Mouse (Mus musculus) forebrain, postnatal 0 days (tissue): ENCODE results near the gene Htt. TPM values are rescaled to one million over a fixed set of nuclear protein-coding genes. Genes with fewer than 3 reads are reported as not detected.
A peak's percentile ranks its signal among the peaks of the same experiment; 100 is the strongest.
"Not testable (repeated sequence)": the region's sequence is repeated elsewhere in the genome, so short reads cannot be mapped to it uniquely, and the experiment has no call there.

Experiments used
- ATAC-seq: fragments of 200-750 bp; cut with Nextera tagmentation; 2 replicates; pipeline ENCODE4 v1.8.0; 2017; ENCODE audit warnings: mild to moderate bottlenecking, moderate library complexity
- DNase-seq: peaks from one replicate; pipeline ENCODE4 v3.0.0-alpha.2; 2015
- H3K27ac ChIP-seq: fragments of 300-500 bp; sonication (generic); 2 replicates; pipeline ENCODE4 v1.5.1; 2014; ENCODE audit warnings: low read depth, mild to moderate bottlenecking, antibody characterized with exemption, low read length, moderate library complexity, mixed read lengths
- H3K27me3 ChIP-seq: fragments of 300-500 bp; sonication (generic); 2 replicates; pipeline ENCODE4 v1.6.1; 2014; ENCODE audit warnings: mild to moderate bottlenecking, low read length, mixed read lengths; ENCODE audit not compliant: insufficient read depth
- H3K36me3 ChIP-seq: fragments of 300-500 bp; sonication (generic); 2 replicates; pipeline ENCODE4 v1.6.1; 2014; ENCODE audit warnings: mild to moderate bottlenecking, moderate library complexity; ENCODE audit not compliant: insufficient read depth
- H3K4me1 ChIP-seq: fragments of 300-500 bp; sonication (generic); 2 replicates; pipeline ENCODE4 v1.6.1; 2014; ENCODE audit warnings: antibody characterized with exemption; ENCODE audit not compliant: insufficient read depth
- H3K4me2 ChIP-seq: fragments of 300-500 bp; sonication (generic); 2 replicates; pipeline ENCODE4 v1.6.1; 2014; ENCODE audit warnings: low read depth, mild to moderate bottlenecking, moderate library complexity
- H3K4me3 ChIP-seq: fragments of 300-500 bp; sonication (generic); 2 replicates; pipeline ENCODE4 v1.5.1; 2014; ENCODE audit warnings: low read depth, low read length, mixed read lengths
- H3K9ac ChIP-seq: fragments of 300-500 bp; sonication (generic); 2 replicates; pipeline ENCODE4 v1.6.1; 2014; ENCODE audit warnings: mild to moderate bottlenecking
- H3K9me3 ChIP-seq: fragments of 300-500 bp; sonication (generic); 2 replicates; pipeline ENCODE4 v1.6.1; 2016; ENCODE audit warnings: low read length
- CTCF ChIP-seq: sonication (generic); IDR thresholded peaks from 2 replicates; pipeline ENCODE4 v1.5.1; 2016; ENCODE audit warnings: antibody characterized with exemption, control low read depth, low read depth
- WGBS: fragments of 180-500 bp; shearing (Covaris S2); extraction: QIAGEN DNeasy Blood & Tissue Kit; methylation state at CpG from one replicate; pipeline ENCODE4 v1.1.7; 2014; 5-methylcytosine and 5-hydroxymethylcytosine counted together
- polyA plus RNA-seq: library from polyadenylated mRNA; unstranded; fragments of >200 nt; fragmentation: Nextera tagmentation; extraction: Ambion mirVana; gene quantifications from 2 replicates; pipeline ENCODE4 v1.2.1, GENCODE M21; 2015
- total RNA-seq: library from RNA; depleted of rRNA; stranded (reverse); fragments of >200 nt; gene quantifications from 2 replicates; pipeline ENCODE4 v1.2.3, GENCODE M21; 2014

The Htt gene
- total and polyA plus RNA-seq, 2 experiments from 2014 or later, result 4.1 to 33.6 TPM

DNA sequence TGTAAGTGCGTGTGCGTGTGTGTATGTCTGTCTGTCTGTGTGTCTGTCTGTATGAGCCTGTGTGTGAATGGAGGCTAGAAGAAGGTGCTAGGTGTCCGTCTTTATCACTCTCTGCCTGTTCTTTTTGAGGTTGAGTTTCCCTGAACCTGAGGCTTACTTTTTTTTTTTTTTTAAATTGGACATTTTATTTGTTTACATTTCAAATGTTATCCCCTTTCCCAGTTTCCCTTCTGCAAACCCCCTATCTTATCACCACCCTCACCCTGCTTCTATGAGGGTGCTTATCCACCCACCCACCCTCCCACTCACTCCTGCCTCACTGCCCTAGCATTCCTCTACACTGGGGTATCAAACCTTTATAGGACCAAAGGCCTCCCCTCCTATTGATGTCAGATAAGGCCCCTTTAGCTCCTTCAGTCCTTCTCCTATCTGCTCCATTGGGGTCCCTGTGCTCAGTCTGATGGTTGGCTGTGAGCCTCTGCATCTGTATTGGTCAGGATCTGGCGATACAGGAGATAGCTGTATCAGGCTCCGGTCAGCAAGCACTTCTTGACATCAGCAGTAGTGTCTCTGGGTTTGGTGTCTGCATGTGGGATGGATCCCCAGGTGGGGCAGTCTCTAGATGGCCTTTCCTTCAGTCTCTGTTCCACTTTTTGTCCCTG, 38.9 kb downstream of the Htt start:
- WGBS, result 97% methylated on average over 5 of the region's 5 CpGs
- peaks cover 49% of the 10 kb centered on the region for H3K36me3 ChIP-seq
- no peaks in the 10 kb centered on the region for H3K27me3 ChIP-seq
- H3K4me1 ChIP-seq, result no peaks in the 10 kb centered on the region
- no peak for TF ChIP-seq CTCF
- no peak overlapping the region for H3K9ac ChIP-seq
- H3K4me3 ChIP-seq, result no peak overlapping the region
- DNase-seq, result no peak
- no peak overlapping the region for H3K4me2 ChIP-seq
- ATAC-seq, result no peak
- H3K27ac ChIP-seq, result no peak overlapping the region
- no peaks in the 10 kb centered on the region for H3K9me3 ChIP-seq

DNA sequence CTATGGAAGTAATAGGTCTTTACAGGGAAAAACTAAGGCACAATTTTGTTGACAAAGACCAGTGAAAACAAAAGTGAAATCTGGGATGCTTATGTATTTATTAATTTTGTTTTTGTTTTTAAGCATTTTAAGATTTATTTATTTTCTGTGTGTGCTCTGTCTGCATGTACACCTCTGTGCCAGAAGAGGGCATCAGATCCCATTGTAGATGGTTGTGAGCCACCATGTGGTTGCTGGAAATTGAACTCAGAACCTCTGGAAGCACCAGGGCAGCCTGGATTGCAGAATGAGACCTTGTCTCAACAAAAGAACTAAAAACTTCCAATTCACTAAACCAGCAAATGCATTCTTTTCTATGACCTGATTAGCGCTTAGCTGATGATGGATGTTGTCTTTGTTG, 44.5 kb downstream of the Htt start:
- peak; percentile 39; the same call in 1 of the 2 replicates for TF ChIP-seq CTCF
- ATAC-seq (no peak), DNase-seq (no peak)
- 96% methylated on average over 1 of the region's 1 CpGs for WGBS
- Histone ChIP-seq H3K4me2 (no peak overlapping the region), H3K36me3 (peaks cover 40% of the 10 kb centered on the region), H3K9ac (no peak overlapping the region), H3K9me3 (no peaks in the 10 kb centered on the region), H3K27me3 (no peaks in the 10 kb centered on the region), H3K4me3 (no peak overlapping the region), H3K4me1 (no peaks in the 10 kb centered on the region), H3K27ac (no peak overlapping the region)

DNA sequence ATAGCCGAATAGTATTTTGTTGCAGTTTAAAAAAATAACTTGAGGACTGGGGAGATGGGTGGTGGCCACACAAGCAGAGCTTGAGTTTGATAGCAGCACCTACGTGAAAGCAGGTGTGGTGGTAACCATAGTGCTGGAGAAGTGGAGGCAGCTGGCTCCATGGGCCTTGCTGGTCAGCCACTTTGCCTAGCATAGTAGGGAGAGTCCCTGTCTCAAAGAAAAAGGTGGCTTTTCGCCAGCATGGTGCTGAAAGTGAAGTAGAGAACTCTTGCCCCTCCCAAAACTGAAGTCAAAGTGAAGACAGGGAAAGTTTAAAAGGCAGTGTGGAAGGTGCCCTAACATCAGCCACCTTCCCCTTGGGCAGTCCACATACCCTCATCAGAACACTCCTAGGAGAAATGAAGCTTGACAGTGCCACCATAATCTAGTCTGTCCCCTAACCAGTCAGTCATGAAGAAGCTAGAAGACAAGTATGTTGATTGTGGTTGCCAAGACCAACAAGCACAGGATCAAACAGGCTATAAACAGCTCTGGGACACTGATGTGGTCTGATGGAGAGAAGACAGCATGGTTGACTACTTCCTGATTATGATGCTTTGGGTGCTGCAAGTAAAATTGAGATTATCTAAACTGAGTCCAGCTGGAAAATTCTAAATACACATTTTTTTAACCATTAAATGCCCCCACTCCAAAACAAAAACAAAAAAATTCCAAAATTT, 61.0 kb downstream of the Htt start:
- H3K4me2 ChIP-seq, result no peak overlapping the region
- H3K9me3 ChIP-seq, result no peaks in the 10 kb centered on the region
- H3K9ac ChIP-seq, result no peak overlapping the region
- no peak overlapping the region for H3K27ac ChIP-seq
- H3K4me3 ChIP-seq, result no peak overlapping the region
- peaks cover 30% of the 10 kb centered on the region for H3K36me3 ChIP-seq
- 94% methylated on average over 3 of the region's 3 CpGs for WGBS
- DNase-seq (no peak), ATAC-seq (no peak)
- TF ChIP-seq CTCF, result no peak
- H3K4me1 ChIP-seq, result no peaks in the 10 kb centered on the region
- H3K27me3 ChIP-seq, result no peaks in the 10 kb centered on the region

DNA sequence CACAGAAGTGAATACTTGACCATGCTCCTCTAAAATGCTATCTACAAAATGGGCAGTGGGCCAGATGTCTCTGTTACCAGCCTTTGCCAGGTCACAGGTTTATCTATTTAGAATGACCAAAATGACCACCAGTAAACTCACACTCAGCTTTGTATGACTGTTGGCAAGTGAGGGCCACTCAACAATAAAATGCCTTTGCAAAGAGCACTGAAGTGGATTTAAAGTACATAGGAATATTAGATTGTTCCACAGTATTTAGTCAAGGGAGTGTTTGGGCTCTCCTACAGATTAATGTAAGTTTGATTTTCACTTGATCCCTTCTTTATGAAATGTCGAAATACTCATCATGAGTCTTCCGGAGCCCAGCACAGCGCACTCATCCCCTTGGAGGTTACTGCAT, 92.5 kb downstream of the Htt start:
- ATAC-seq, result no peak
- WGBS, result 97% methylated on average over 3 of the region's 3 CpGs
- Histone ChIP-seq H3K27ac (no peak overlapping the region), H3K9ac (no peak overlapping the region), H3K9me3 (no peaks in the 10 kb centered on the region), H3K36me3 (peaks cover 33% of the 10 kb centered on the region), H3K27me3 (no peaks in the 10 kb centered on the region), H3K4me3 (no peak overlapping the region), H3K4me2 (no peak overlapping the region), H3K4me1 (no peaks in the 10 kb centered on the region)
- no peak for DNase-seq
- TF ChIP-seq CTCF, result no peak

DNA sequence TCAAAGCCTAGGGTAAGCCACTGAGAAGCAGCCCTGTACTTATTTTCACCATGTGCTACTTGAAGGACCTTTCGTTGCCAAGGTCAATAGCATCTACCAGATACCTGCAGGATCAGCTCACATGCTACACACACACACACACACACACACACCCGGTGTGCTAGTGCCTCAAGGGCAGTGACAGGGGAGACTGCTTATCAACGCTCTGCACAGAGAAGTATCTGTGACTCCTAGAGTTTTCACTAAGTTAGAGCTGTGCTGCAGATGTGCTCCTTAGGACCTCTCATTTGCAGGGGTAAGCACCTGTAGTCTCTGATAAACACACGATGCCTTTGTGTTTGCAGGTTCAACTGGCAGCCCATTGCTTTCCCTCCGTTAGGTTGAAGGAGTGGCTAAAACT, 103.8 kb downstream of the Htt start:
- H3K9me3 ChIP-seq, result no peaks in the 10 kb centered on the region
- DNase-seq, result no peak
- no peak for TF ChIP-seq CTCF
- no peak overlapping the region for H3K9ac ChIP-seq
- no peak overlapping the region for H3K27ac ChIP-seq
- no peak overlapping the region for H3K4me2 ChIP-seq
- H3K4me1 ChIP-seq, result no peaks in the 10 kb centered on the region
- no peak for ATAC-seq
- WGBS, result 96% methylated on average over 5 of the region's 5 CpGs
- peaks cover 35% of the 10 kb centered on the region for H3K36me3 ChIP-seq
- H3K27me3 ChIP-seq, result no peaks in the 10 kb centered on the region
- no peak overlapping the region for H3K4me3 ChIP-seq

DNA sequence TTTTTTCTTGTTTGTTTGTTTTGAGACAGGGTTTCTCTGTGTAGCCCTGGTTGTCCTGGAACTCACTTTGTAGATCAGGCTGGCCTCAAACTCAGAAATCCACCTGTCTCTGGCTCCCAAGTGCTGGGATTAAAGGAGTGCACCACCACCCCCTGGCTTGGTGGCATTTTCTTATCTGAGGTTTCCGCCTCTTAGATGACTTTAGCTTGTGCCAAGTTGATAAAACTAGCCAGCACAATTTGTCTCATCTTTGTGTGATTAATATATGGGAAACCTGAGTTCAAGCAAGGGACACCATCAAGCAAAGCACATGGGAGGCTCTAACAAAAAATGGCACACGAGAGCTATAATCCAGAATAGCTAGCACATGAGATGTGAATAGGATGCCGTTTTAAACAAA, 118.8 kb downstream of the Htt start:
- not testable (repeated sequence) for H3K9me3 ChIP-seq, H3K27ac ChIP-seq, DNase-seq, H3K4me2 ChIP-seq, H3K4me1 ChIP-seq, H3K9ac ChIP-seq, H3K27me3 ChIP-seq, ATAC-seq, H3K4me3 ChIP-seq
- 98% methylated on average over 3 of the region's 3 CpGs for WGBS
- H3K36me3 ChIP-seq, result peaks cover 66% of the 10 kb centered on the region

DNA sequence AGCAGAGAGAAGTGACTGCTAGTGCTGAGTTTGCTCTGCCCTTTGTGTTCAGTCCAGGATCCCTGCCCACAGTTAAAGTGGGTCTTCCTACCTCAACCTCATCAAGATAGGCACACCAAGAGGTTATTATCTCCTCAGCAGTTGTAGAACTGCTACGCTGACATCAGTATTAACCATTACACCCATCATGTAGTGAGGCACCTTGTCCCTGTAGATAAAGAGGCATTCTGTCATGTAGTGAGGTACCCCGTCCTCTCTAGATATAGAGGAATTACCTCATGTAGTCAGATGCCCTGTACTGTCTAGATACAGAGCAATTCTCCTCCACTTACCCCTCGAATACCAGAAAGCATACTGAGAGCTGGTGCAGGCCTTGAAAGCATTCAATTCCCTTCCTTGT, 119.5 kb downstream of the Htt start:
- WGBS, result 92% methylated on average over 3 of the region's 3 CpGs

More for the DNA sequence above, 119.5 kb downstream of the Htt start:
- H3K9ac ChIP-seq, result no peak overlapping the region
- no peaks in the 10 kb centered on the region for H3K9me3 ChIP-seq
- ATAC-seq (no peak), DNase-seq (no peak)
- H3K36me3 ChIP-seq, result peaks cover 65% of the 10 kb centered on the region
- H3K4me2 ChIP-seq, result no peak overlapping the region
- H3K4me3 ChIP-seq, result no peak overlapping the region
- no peak overlapping the region for H3K27ac ChIP-seq
- no peaks in the 10 kb centered on the region for H3K4me1 ChIP-seq
- no peaks in the 10 kb centered on the region for H3K27me3 ChIP-seq
- no peak for TF ChIP-seq CTCF
